Mouse (Mus musculus): ENCODE results near the gene Pnpo.

Pnpo gene

DNA sequence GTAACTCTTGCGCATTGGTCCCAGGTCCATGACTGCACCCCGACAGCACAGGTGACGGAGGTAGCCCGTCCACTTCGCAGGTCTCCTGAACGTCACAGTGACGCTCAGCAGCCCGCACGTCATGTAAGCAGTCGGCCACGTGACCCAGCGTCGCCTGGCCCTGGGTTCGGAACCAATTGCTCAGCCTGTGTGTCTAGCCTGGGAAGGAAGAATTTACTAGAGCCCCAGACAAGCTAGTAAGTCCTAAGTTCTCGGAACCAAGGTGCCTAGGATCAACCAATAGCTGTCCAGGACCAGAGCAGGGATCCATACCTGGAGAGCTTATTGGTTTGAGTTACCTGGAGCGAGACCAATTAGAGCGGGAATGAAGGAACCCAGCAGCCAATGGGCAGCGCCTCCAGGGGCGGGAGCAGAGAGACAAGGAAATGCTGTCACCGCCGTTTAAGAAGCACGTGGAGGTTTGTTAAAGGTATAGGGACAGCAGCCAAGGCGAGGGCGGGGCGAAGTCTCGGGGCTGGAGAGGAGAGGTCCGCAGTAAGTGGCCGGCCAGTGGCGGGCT lies at the start of gene Pnpo:
Pnpo (minus strand) TSS at position 241 of the 559 bp plus-strand sequence.
- DNase-seq: peak; percentile 86 to 92

DNA sequence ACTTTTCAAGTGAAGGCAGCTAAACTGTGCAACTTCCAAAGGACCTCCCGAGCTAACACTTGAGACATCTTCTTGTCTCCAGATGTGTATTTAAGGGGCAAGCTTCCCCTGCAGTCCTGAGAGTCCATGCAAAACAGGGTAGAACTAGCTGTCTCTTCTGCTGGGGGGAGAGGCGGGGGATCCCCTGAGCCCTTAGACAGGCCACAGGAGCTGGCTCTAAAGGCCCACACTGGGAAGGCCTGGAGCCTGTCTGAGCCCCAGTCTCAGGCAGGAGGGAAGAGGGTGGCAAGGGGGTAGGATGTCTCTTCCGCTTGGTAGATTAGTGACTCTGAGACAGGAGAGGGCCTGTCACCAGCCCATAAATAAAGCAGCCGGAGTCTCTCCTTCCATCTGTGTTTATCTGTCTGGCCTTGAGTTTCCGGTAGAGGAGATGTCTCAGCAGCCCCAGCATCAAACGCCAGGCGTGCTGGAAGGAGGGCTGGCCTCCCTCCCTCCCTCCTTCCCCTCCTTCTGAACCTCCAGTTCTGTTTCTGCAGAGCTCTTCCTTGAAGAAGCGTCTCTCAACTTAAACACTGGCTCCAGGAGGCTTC lies 49.0 kb upstream of the Pnpo start:
- DNase-seq: peak; percentile 26 to 57

DNA sequence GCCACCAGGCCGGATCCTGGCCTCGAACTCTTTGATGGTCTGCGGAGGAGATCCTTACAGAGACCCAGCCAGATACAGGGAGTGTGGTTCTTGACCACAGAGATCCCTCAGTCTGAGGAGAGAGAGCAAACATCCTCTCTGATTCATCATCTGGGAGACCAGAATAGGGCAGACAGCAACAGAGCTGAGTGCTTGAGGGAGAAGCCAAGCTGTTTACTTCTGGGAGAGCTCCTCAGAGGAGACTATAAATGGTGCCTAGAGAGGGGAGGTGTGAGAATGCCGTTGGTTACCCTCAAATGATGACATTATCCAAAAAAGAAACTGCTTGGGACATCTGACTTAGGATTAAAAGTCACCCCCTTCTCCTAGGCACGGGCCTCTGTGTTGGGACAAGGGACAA lies 47.7 kb upstream of the Pnpo start:
- no peak for DNase-seq

DNA sequence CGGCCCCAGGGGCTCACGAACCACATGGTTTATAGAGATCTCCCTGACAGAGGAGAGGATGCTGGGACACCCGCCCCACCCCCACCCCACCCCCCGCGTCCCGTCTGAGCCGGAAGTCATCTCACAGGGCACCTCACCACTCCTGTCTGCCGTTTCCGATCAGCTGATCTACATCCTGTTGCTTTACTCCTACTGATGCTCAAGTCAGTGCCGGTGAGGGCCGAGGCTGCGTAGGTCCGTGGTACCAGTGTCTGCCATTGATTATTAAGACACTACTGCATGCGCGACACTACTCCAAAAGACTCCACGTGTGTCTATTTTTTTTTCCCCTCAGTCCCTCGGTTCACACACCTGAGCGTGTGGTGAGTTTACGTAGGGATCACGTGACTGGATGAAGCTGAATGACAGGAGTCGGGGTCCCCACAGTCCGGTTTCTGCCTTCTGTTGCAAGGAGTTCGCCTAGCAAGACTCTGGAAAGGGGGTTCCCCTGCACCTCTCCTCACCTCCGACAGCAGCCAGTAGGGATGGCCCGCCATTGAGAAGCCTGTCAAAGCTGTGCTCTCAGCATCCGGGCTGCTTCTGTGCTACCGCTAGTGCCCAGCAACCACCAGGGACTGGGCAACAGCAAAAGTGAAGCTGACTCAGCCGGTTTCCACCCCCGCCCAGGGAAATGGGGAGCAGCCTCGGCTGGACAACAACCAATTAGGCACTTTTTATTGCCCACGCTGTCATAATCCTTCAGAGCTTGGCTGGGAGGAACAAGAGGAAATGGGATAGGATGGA lies 44.3 kb upstream of the Pnpo start:
- DNase-seq: peak; percentile 60 to 74

DNA sequence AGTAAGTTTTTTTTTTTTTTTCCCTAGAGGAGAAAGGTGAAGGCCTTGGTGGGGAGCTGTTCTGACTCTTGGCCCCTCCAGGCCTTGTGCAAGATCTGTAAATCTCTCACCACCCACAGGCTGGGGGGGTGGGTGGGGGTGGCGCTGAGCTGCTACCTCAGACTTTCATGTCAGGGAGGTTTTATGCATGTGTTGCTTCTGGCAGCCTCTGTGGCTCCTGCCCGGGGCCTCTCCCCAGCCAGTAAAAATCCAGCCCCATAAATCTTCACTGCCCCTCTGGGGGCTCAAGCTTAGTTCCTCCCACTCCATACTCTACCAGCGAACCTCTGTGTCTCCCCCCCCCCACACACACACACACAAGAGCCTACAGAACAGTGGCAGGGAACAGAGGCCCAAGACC lies 42.7 kb upstream of the Pnpo start:
- peak in 1 of 2 experiments; percentile 23 for DNase-seq

DNA sequence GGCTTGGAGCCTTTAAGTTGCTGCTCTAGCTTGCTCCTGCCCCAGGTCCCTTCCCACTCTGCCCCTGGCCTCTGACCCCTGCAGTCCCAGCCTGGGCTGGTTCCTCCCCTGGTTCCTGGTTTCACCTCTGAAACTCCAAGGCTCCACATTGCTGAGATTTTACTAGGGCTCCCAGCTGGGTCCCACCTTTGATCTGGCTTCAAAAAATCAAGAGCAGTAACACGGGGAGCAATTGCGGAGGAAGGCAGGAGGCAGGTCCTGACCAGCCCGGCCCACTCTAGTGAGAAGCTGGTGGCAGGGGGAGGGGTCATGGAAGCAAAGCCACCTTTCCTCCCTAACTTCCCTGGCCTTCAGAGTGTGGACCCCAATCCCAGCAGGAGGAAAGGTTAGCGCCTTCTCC lies 41.1 kb upstream of the Pnpo start:
- DNase-seq: no peak

DNA sequence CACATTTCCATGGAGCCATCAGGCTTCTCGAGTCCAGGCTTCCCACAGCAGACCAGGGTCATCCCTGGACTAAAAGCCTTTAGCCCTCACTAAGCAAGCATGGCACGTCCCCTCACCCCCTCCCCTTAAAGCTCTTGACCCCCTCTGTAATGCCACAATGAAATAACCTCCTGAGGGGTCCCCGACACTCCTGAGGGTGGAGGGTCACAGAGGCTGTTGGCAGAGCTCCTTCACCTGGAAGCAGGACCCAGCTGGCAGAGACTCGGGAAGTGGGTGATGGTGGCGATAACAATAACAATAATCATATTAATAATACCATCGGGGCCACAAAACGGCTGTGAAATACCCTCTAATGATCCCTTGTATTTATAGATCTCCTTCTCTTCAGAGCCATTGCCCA lies 39.1 kb upstream of the Pnpo start, which contains the start of gene Sp2:
Sp2 (minus strand) TSS at position 101 of the 400 bp plus-strand sequence.
- DNase-seq: no peak

DNA sequence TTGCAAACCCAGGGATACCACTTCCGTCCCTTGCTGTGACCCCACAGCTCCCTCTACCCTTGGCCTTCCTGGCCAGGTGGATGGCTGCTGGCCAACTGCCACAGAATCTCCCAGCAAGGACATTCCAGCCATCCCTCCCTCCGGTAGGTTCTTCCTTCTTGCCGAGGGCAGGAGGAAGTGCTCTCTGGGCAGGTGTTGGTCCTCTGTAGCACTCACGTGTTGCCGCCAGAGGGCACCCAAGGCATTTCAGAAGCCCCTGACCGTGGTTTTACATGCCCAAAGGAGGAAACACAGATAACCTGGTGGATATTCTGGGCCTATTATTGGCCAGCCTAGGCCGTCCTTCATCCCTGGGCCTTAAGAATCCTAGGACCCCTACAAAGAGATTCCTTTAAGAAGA lies 38.6 kb upstream of the Pnpo start:
- DNase-seq: peak; percentile 84 to 86

DNA sequence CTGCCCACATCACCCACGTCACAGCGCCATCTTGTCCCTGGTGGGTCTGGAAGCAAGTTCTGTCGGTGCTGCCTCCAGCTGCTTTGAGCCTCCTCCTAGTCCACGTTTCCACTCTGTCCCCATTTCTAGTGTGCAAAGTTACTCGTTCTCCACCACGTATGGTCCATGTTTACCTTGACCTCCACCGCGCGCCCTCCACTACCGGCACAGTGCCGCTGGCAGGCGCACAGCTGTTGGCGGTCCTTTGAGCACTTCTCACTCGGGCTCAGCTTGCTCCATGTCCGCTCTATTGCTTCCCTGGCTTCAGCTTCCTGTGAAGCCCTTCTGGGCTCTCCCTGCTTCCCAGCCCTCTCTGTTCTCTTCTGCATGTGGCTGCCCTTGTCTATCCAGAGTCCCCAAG lies 37.7 kb upstream of the Pnpo start:
- no peak for DNase-seq

DNA sequence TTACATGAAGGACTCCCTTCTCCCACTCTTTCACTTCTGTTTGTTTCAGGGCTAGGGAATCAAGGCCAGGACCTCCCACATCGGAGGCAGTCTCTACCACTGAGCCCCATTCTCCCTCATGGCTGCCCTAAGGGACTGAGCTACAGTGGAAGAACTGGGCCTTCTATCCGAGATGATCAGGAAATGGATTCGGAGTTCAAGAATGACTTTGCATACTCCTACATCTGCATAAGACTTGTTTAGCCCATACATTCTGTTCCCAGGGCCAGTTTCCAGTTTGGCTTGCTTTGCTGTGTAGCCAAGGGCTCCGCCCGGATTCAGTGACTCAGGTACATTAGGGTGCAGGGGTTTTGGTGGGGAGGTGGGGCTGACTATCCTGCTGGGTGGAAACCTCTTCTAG lies 36.2 kb upstream of the Pnpo start:
- no peak for DNase-seq

DNA sequence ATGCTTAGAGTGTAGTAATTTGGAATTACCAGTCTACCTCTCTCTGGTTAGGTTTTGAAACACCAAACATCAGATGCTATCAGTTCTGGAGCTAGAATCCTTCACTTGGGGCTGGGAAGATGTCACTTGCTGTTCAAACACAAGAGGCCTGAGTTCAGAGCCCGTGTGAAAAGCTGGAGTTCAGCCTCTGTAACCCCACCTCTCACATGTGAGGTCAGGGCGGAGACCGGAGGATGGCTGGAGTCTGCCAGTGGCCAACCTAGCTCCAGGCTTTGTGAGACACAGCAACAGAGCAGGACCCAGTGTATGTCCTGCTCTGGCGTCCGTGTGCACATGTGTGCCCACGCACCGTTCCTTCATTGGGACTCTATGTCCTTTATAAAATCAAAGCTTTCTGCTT lies 35.5 kb upstream of the Pnpo start:
- DNase-seq: no peak

DNA sequence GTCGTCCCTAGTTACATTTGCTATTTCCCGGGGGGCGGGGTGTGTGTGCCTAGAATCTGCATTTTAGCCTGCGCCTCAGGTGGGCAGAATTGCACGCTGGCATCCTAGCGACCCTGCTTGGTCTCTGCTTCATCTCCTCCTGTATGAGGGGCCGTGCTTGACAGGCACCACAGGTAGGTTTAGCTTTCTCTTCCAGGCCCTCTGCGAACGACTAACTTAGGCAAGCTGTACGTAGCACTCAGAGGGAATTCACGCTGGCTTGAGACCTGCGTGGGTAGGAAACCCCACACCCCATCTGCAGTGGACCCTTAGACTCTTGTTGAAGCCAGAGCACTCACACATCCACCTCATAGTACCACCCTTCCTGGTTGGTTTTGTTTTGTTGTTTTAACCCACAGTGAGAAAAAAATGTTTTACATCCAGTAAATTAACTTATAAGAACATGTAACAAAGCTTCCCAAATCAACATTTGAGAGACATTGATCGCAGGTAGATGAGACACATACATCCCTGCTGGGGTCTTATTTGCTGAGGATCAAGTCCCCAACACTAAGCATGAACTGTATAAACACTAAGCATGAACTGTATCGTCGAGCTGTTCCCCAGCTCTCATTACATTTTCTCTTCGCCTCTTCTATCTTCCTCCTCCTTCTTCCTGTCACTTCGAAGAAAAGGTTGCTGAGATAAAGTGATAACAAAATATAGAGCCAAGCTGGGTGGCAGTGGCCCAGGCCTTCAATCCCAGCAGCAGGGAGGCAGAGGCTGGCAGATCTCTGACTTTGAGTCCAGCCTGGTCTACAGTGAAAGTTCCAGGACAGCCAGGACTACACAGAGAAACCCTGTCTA lies 34.8 kb upstream of the Pnpo start:
- DNase-seq: peak in 1 of 2 experiments; percentile 54

DNA sequence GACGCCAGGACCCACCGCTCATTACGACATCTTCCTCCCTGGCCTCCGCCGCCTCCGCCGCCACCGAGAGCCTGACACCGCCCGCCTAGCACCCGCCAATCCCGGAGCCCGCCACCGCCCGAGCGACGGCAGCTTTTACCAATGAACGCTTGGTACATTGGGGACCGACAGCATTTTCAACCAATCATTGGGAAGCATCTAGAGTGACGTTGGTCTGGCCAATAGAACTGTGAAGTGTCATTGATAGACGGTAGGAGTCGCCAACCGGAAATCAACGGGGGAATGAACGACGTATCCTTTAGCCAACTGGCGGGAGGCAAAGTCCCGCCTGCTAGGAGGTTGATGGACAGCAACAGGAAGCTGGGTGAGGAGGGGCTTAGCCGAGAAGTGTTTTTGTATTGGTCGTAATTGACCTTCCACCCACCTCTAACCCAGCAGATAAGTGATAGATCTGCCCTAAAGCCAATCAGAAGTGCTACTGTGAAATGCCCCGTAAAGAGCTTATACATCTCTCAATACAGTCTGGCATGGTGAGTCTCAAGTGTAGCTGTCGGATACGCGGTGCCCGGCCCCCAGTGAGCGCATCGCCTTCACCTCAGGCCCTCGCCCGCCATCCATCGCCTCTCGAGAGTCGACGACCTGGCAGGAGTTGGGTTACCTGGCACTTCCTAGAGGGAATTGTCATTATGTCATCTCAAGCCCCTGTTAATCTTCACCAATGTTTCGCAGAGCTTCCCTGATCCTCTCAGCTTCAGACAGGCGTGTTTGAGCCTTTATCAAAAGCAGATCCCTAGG lies 34.0 kb upstream of the Pnpo start:
- DNase-seq: peak; percentile 97 to 99

DNA sequence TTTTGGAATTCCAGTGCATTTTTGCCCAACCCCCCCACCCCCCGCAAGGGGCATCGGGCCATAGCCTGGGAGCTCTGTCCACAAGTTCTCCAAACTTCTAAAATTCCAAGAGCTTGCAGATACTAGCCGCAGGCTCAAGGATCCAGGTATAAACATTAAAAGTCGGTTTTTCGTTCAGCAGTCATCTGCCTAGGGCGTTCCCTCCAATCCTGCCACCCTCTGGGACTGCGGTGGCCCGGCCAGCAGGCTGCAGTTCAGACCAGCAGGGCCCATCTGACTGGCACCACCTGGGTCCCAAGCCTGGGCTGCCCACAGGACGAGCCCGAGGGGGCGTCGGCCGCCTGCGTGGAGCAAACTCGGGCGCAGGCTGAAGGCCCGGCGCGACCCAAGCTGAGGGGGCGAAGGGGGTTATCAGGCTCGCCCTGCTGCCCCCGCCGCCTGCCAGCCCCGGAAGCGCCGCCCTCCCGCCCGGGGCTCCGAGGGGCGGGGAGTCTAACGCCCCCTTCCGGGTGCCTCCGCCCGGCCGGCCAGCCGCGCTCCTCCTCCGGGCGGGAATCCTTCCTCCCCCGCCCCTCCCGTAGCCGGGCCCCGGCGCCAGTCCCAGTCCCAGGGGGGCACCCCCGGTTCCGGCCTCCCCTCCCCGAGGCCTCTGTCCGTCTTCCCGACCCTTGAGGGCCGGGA lies 33.3 kb upstream of the Pnpo start:
- DNase-seq: peak; percentile 90 to 92

DNA sequence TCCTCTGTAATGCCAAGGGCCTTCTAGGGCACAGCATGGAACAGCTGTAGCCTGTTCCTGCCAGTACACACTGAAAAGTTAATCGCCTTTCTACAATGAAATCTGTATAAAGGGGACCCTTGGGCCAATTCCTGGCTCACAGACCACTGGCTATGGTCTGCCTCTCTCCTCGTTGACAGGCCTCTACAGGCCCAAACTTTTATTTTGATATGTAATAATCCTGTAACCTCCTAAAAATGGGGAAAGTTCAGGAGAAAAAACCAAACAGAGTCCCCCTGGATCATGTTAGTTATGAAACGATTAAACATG lies 32.5 kb upstream of the Pnpo start:
- no peak for DNase-seq

DNA sequence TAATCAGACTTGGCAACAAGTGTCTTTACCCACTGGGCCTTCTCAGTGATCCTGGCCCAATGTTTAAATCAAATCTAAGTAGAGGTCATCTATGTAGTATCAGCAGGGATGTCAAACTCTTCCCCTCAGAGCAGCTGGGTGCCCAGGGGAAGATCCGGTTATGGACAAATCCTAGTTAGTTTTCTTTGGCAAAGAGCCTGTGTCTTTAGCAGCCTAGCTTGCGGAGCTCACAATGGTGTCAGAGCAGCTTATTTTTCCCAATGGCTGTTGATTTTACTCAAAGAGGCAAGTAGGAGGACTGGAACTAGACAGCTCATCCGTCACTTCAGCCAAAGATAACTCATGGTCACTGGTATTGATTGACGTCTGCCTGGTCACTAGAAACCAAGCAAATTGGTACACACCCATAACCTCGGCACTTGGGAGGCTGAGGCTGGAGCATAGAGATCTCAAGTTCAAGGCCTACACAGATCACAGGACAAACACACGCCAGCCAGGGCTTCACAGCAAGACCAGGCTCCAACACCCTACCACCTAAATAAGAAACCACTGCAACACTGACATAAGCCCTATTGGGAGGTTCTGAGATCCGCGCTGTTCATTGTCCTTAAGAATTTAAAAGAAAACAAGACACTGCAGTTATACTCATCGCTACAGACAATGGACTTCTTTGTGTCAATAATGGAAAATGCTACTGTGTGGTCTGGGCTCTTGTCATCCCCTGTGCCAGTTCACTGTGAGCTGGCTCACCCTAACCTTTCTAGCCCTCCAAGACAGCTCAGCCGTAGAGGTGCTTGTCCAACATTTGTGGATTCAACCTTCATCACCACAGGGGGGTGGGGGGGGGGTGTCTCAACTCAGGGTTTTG lies 32.0 kb upstream of the Pnpo start:
- no peak for DNase-seq

DNA sequence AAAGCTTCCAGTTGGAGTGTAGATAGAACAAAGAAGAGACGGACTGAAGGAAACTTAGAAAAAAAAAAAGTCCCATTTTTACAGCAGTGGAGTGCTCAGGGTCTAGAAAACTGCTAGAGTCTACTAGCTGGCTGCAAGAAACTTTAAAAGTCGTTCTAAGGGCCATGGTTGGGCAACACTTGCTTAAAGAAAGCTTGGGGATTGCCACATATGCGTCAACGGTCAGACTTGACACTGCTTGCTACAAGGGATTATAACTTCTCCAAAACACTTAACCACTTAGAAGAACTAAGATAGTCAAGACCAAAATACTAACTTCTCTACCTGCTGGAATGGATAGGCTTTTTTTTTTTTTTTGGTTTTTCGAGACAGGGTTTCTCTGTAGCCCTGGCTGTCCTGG lies 31.0 kb upstream of the Pnpo start:
- no peak for DNase-seq

DNA sequence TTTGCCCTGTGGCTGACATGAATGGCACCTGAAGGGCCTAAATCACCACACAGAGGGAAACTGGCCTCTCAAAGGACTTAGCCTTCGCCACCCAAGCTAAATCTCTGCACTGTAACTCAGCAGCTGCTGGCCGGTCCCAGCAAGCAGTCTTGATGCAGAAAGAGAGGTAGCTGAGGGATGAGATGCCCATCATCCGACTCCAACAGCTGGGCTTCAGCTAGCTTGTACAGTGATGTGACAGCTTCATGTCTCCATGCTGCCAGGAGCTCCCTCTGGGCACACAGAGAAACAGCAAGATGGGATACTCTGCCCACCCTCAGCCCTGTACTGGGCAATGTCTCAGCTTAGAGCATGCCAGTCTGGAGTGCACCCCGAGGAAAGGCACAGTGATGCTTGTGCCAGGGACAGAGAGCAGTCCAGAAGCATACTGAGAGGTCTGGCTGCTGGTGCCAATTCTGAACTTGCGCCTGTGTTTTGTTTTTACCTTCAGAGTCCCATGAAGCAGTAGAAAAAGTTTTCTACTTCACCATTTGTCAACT lies 29.7 kb upstream of the Pnpo start:
- no peak for DNase-seq

DNA sequence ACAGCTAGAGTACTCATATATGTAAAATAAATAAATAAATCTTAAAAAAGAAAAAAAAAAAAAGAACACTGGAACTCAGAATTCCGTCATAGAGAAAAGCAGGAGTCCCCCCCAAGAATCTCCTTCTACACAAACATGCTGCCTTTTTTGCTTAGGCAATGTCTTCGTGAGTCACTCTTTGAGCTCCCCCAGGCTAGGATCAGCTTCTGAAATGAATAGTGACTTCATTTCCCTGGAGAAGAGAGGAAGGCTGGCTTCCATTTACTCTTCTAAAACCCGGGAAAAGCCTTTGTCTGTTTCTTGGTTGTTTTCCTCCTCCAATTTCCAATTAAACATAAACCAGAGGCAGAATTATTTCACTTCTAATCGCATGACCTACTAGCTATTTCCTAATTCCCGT lies 29.1 kb upstream of the Pnpo start:
- DNase-seq: no peak

DNA sequence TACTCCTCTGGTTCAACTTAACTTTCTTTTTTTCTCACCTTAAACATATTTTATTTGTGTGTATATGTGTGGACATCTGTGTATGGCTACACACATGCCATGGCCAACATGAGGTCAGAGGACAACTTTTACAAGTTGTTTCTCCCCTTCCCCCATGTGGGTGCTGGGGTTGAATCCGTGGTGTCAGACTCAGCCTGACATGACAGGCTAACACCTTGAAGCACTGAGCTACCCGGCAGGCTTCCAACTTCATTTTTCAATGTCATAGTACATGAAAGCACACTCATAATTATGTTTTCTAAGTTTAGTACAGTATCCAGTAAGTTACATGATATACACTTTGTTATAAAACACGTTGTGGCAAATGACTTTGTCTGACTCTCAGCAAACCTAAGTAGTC lies 26.6 kb upstream of the Pnpo start:
- no peak for DNase-seq

DNA sequence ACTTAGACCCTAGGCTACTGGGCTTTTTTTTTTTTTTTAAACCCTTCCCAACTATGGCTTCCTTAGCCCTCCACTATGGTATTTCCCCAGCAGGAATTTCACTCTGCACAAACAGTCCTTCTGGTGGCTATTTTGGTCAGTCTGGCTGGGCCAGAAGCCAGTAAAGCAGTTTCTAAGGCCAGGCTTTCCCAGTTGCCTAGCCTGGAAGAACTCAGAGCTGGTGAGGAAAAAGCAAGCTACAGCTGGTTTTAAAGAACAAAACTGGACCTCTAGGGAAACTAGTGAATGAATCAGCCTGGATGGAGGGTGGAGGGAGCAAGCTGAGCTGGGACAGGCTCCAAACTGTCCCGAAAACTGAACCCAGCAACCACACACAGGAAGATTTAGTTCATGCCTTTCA lies 26.0 kb upstream of the Pnpo start:
- no peak for DNase-seq

Data from thymus, postnatal 36 days (tissue).